Mouse (Mus musculus): ENCODE results near the gene Nol9. TPM values are rescaled to one million over a fixed set of nuclear protein-coding genes. Genes with fewer than 3 reads are reported as not detected.
A peak's percentile ranks its signal among the peaks of the same experiment; 100 is the strongest.

Nol9 gene
- total and polyA plus RNA-seq, 2 experiments = 6.1 to 12.3 TPM

GRCm38 (mm10) chr4:152078105-152078530, 39.0 kb downstream of the Nol9 start:
- WGBS = 94% methylated on average over 10 of the region's 10 CpGs
- no peaks in the 10 kb centered on the region for H3K4me1 ChIP-seq (ENCODE audit: control insufficient read depth, insufficient read depth, low read length)
- H3K27ac ChIP-seq (replicated peaks; ENCODE audit: insufficient read depth, low read depth, low read length) = no peak overlapping the region
- DNase-seq (ENCODE audit: extremely low read depth, low read depth, low spot score) = no peak
- no peak overlapping the region for H3K9ac ChIP-seq (ENCODE audit: low read depth, low read length)
- H3K79me2 ChIP-seq (ENCODE audit: control insufficient read depth, insufficient read depth, low read length) = no peaks in the 10 kb centered on the region
- H3K27me3 ChIP-seq (ENCODE audit: control insufficient read depth, insufficient read depth, low read length) = no peaks in the 10 kb centered on the region
- no peaks in the 10 kb centered on the region for H3K36me3 ChIP-seq (ENCODE audit: control insufficient read depth, insufficient read depth, low read length)
- TF ChIP-seq POLR2A (IDR thresholded peaks at IDR 0.05; ENCODE audit: extremely low read depth, insufficient read depth, low read length) (no peak), CTCF (IDR thresholded peaks at IDR 0.05; ENCODE audit: low read depth, low read length) (no peak)
- no peak overlapping the region for H3K4me3 ChIP-seq (ENCODE audit: insufficient read depth, low read depth, low read length)

GRCm38 (mm10) chr4:152079261-152079660, 40.1 kb downstream of the Nol9 start:
- WGBS = 94% methylated on average over 3 of the region's 3 CpGs
- no peak for DNase-seq (ENCODE audit: extremely low read depth, low read depth, low spot score)
- TF ChIP-seq CTCF (IDR thresholded peaks at IDR 0.05; ENCODE audit: low read depth, low read length) = no peak
- no peak for TF ChIP-seq POLR2A (IDR thresholded peaks at IDR 0.05; ENCODE audit: extremely low read depth, insufficient read depth, low read length)
- Histone ChIP-seq H3K27ac (replicated peaks; ENCODE audit: insufficient read depth, low read depth, low read length) (no peak overlapping the region), H3K79me2 (ENCODE audit: control insufficient read depth, insufficient read depth, low read length) (no peaks in the 10 kb centered on the region), H3K9ac (ENCODE audit: low read depth, low read length) (no peak overlapping the region), H3K27me3 (ENCODE audit: control insufficient read depth, insufficient read depth, low read length) (no peaks in the 10 kb centered on the region), H3K4me1 (ENCODE audit: control insufficient read depth, insufficient read depth, low read length) (peaks cover 4% of the 10 kb centered on the region), H3K4me3 (ENCODE audit: insufficient read depth, low read depth, low read length) (no peak overlapping the region), H3K36me3 (ENCODE audit: control insufficient read depth, insufficient read depth, low read length) (no peaks in the 10 kb centered on the region)

- no peaks in the 10 kb centered on the region for H3K27me3 ChIP-seq (ENCODE audit: control insufficient read depth, insufficient read depth, low read length)
- peaks cover 4% of the 10 kb centered on the region for H3K4me1 ChIP-seq (ENCODE audit: control insufficient read depth, insufficient read depth, low read length)
- no peaks in the 10 kb centered on the region for H3K79me2 ChIP-seq (ENCODE audit: control insufficient read depth, insufficient read depth, low read length)
- H3K36me3 ChIP-seq (ENCODE audit: control insufficient read depth, insufficient read depth, low read length) = no peaks in the 10 kb centered on the region
- 57% methylated on average over 7 of the region's 7 CpGs for WGBS
- no peak overlapping the region for H3K27ac ChIP-seq (replicated peaks; ENCODE audit: insufficient read depth, low read depth, low read length)
- no peak for DNase-seq (ENCODE audit: extremely low read depth, low read depth, low spot score)
- TF ChIP-seq CTCF (IDR thresholded peaks at IDR 0.05; ENCODE audit: low read depth, low read length) (no peak), POLR2A (IDR thresholded peaks at IDR 0.05; ENCODE audit: extremely low read depth, insufficient read depth, low read length) (no peak)
- H3K9ac ChIP-seq (ENCODE audit: low read depth, low read length) = no peak overlapping the region
- H3K4me3 ChIP-seq (ENCODE audit: insufficient read depth, low read depth, low read length) = no peak overlapping the region
Observed at GRCm38 (mm10) chr4:152079931-152080330, 40.8 kb downstream of the Nol9 start.

- H3K4me3 ChIP-seq (ENCODE audit: insufficient read depth, low read depth, low read length) = no peak overlapping the region
- H3K4me1 ChIP-seq (ENCODE audit: control insufficient read depth, insufficient read depth, low read length) = peaks cover 9% of the 10 kb centered on the region
- no peaks in the 10 kb centered on the region for H3K79me2 ChIP-seq (ENCODE audit: control insufficient read depth, insufficient read depth, low read length)
- WGBS = 28% methylated on average over 7 of the region's 7 CpGs
- no peak overlapping the region for H3K27ac ChIP-seq (replicated peaks; ENCODE audit: insufficient read depth, low read depth, low read length)
- no peaks in the 10 kb centered on the region for H3K36me3 ChIP-seq (ENCODE audit: control insufficient read depth, insufficient read depth, low read length)
- no peaks in the 10 kb centered on the region for H3K27me3 ChIP-seq (ENCODE audit: control insufficient read depth, insufficient read depth, low read length)
- peak; percentile 65 for DNase-seq (ENCODE audit: extremely low read depth, low read depth, low spot score)
- TF ChIP-seq CTCF (IDR thresholded peaks at IDR 0.05; ENCODE audit: low read depth, low read length) (no peak), POLR2A (IDR thresholded peaks at IDR 0.05; ENCODE audit: extremely low read depth, insufficient read depth, low read length) (no peak)
- peak overlapping the region; percentile 24; the same call in 1 of the 2 replicates for H3K9ac ChIP-seq (ENCODE audit: low read depth, low read length)
Observed at GRCm38 (mm10) chr4:152083611-152084220, 44.6 kb downstream of the Nol9 start.

GRCm38 (mm10) chr4:152084616-152085015, 45.5 kb downstream of the Nol9 start:
- DNase-seq (ENCODE audit: extremely low read depth, low read depth, low spot score) = no peak
- H3K27me3 ChIP-seq (ENCODE audit: control insufficient read depth, insufficient read depth, low read length) = no peaks in the 10 kb centered on the region
- no peaks in the 10 kb centered on the region for H3K36me3 ChIP-seq (ENCODE audit: control insufficient read depth, insufficient read depth, low read length)
- H3K4me1 ChIP-seq (ENCODE audit: control insufficient read depth, insufficient read depth, low read length) = peaks cover 9% of the 10 kb centered on the region
- no peak overlapping the region for H3K27ac ChIP-seq (replicated peaks; ENCODE audit: insufficient read depth, low read depth, low read length)
- WGBS = 93% methylated on average over 7 of the region's 7 CpGs
- no peak overlapping the region for H3K4me3 ChIP-seq (ENCODE audit: insufficient read depth, low read depth, low read length)
- TF ChIP-seq CTCF (IDR thresholded peaks at IDR 0.05; ENCODE audit: low read depth, low read length) (no peak), POLR2A (IDR thresholded peaks at IDR 0.05; ENCODE audit: extremely low read depth, insufficient read depth, low read length) (no peak)
- H3K9ac ChIP-seq (ENCODE audit: low read depth, low read length) = no peak overlapping the region
- H3K79me2 ChIP-seq (ENCODE audit: control insufficient read depth, insufficient read depth, low read length) = no peaks in the 10 kb centered on the region

- 0 out of 2 replicates have a peak overlapping the region, but pooled peaks have one; percentile 36 for H3K27ac ChIP-seq (replicated peaks; ENCODE audit: insufficient read depth, low read depth, low read length)
Observed at GRCm38 (mm10) chr4:152086505-152087210, 47.5 kb downstream of the Nol9 start.

More at GRCm38 (mm10) chr4:152086505-152087210, 47.5 kb downstream of the Nol9 start:
- TF ChIP-seq CTCF (IDR thresholded peaks at IDR 0.05; ENCODE audit: low read depth, low read length) (no peak), POLR2A (IDR thresholded peaks at IDR 0.05; ENCODE audit: extremely low read depth, insufficient read depth, low read length) (0 out of 2 replicates have a peak, but pooled peaks have one; percentile 12)
- H3K4me1 ChIP-seq (ENCODE audit: control insufficient read depth, insufficient read depth, low read length) = peaks cover 9% of the 10 kb centered on the region
- no peaks in the 10 kb centered on the region for H3K79me2 ChIP-seq (ENCODE audit: control insufficient read depth, insufficient read depth, low read length)
- no peaks in the 10 kb centered on the region for H3K27me3 ChIP-seq (ENCODE audit: control insufficient read depth, insufficient read depth, low read length)
- H3K4me3 ChIP-seq (ENCODE audit: insufficient read depth, low read depth, low read length) = peak overlapping the region; percentile 93
- no peaks in the 10 kb centered on the region for H3K36me3 ChIP-seq (ENCODE audit: control insufficient read depth, insufficient read depth, low read length)
- peak; percentile 23 for DNase-seq (ENCODE audit: extremely low read depth, low read depth, low spot score)
- peak overlapping the region; percentile 98 for H3K9ac ChIP-seq (ENCODE audit: low read depth, low read length)
- 0% methylated on average over 70 of the region's 92 CpGs for WGBS
